Mouse (Mus musculus): ENCODE measurements around the gene Met.

DNA sequence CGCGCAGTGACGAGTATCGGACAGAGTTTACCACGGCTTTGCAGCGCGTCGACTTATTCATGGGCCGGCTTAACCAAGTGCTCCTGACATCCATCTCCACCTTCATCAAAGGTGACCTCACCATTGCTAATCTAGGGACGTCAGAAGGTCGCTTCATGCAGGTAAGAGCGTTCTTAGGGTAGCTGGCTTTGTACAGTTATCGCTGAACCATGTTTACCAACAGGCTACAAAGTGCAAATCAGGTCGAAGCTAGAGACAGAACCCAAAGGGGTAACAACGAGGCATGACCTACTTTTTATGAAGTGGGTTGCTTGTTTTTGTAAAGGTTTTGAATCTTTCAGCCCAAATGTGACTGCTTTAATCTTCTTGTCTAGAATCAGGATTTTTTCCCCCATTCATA, 49.8 kb downstream of the Met start:
- TF ChIP-seq POLR2A (IDR thresholded peaks at IDR 0.05; ENCODE audit: low read depth, low read length) = no peak
- no peak for TF ChIP-seq KAT2A (IDR thresholded peaks at IDR 0.05; ENCODE audit: insufficient replicate concordance, low read length)
- no peak for TF ChIP-seq SIN3A (IDR thresholded peaks at IDR 0.05; ENCODE audit: low read length)
- no peak for TF ChIP-seq NELFE (IDR thresholded peaks at IDR 0.05; ENCODE audit: low read depth, low read length)
- no peak for TF ChIP-seq CTCF (conservative IDR thresholded peaks at IDR 0.05 in 1 of 2, IDR thresholded peaks at IDR 0.05 in 1 of 2; ENCODE audit: low read depth in 2 of 2, low read length in 2 of 2)
